Mouse (Mus musculus) layer of hippocampus, adult 11-12 months (tissue): ENCODE measurements around the gene Tfb2m.
A peak's percentile ranks its signal among the peaks of the same experiment; 100 is the strongest.

Experiments used
- DNase-seq: peaks from one replicate; pipeline ENCODE4 v3.0.0; 2022; ENCODE audit warnings: low spot score

The Tfb2m gene

GRCm38 (mm10) chr1:179556921-179557320 is 10.9 kb upstream of the Tfb2m start:
- no peak for DNase-seq

DNA sequence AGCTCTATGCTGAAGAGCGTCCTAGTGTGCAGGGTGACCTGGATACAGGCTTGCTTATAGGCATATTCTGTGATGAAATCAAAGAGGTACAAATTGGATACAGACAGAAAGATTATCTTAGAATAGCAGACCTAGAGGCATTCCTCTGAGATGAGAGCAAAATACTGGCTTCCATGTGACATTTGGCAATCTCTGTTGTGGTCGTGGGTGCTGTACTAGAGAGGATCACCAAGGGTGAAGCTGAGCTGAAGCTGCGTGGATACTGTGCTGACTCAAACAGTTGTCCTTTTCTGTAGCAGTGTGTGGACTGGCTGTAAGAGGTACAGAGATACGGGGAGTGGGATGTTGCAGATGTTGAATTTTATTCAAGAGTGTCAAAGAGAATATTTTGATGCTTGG is 7.9 kb upstream of the Tfb2m start:
- no peak for DNase-seq

GRCm38 (mm10) chr1:179553197-179553948 is 7.3 kb upstream of the Tfb2m start:
- DNase-seq: no peak

DNA sequence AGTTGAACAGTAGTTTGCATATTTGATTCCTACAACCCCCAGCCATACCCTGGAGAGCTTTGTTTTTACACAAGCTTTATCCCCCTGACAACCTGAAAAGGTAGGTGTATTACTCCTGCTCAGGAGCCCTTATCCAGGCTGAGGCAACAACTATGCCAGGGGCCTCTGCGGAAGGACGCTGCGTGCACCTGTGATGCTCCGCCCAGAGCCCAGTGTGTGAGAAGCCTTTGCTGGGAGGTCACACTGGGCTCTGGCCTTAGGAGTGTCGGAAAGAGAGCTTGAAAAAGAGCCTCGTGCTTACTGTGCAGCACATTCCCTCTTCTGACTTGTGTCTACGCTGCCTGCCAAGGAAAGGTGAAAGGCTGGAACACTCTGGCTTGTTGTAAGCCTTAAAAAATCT is 6.7 kb upstream of the Tfb2m start:
- DNase-seq: no peak

GRCm38 (mm10) chr1:179551921-179552320 is 5.9 kb upstream of the Tfb2m start:
- no peak for DNase-seq

DNA sequence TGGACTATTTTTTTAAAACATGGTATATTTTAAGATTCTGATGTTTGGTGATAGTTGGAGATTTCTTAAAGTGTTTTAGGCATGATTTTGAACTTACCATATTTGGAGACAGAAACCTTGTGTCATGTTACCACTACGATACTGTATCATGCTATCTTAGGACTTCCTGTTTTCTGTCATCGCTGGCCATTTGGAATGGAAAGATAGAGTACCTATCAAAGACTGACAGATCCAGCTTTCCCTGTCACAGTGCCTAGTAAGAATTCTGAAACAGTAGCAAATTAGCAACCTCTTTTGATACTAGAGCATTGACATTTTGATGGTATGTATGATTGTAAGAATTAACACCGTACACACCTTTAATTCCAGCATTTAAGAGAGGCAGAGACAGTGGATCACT is 5.3 kb upstream of the Tfb2m start:
- no peak for DNase-seq

DNA sequence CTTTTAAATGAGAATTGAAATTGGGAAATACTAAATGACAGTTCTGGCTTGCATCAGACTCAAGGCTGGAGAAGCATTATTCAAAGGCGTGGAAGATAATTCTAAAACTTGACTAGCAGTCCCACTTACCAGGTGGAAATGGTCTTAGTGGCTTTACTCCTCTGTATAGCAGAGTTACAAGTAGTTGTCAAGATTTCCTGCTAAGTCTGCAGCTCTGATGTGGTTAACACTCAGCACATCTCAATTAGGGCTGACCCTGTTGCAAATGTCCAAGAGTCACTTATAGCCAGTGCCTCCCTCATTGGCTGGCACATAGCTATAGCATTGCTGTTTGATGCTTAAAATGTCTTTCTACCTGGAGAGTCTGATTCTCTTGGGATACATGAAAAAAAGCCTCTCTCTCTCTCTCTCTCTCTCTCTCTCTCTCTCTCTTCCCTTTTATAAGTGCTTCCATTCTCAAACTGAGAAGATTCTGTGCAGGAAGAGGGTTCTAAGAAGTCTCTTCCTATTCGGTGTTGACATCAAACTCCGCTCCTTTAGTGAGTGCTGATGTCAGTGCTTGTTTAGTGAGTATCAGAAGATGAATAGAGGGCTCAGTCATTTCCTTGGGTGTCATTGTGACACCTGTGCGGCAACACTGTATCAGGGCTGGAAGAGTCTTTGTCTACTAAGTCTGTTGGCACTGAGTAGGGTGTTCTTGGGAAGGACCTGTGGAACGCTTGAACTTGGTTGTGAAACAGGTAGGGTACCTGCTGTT is 3.1 kb upstream of the Tfb2m start:
- no peak for DNase-seq

- no peak for DNase-seq
Measured at GRCm38 (mm10) chr1:179548220-179548619, 2.2 kb upstream of the Tfb2m start.

GRCm38 (mm10) chr1:179547176-179547575 is 1.1 kb upstream of the Tfb2m start:
- no peak for DNase-seq

GRCm38 (mm10) chr1:179546551-179546917 is 467 bp upstream of the Tfb2m start:
- DNase-seq: no peak

DNA sequence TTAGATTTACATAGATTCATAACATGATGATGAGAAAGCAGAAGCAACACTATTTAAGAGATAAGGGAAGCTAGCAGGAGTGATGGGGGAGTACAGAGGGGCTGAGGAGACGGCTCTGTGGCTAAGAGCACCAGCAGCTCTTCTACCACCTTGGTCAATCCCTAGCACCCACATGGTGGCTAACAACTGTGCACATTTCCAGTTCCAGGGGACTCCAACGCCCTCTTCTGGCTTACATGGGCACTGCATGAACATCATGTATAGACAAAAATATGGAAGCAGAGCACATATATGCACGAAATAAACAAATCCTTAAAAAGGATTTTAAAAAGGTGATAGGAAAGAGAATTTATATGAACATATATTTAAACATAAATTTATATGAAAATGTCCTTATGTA is 4.6 kb downstream of the Tfb2m start:
- DNase-seq: no peak

GRCm38 (mm10) chr1:179539887-179540286 is 6.2 kb downstream of the Tfb2m start:
- DNase-seq: no peak

DNA sequence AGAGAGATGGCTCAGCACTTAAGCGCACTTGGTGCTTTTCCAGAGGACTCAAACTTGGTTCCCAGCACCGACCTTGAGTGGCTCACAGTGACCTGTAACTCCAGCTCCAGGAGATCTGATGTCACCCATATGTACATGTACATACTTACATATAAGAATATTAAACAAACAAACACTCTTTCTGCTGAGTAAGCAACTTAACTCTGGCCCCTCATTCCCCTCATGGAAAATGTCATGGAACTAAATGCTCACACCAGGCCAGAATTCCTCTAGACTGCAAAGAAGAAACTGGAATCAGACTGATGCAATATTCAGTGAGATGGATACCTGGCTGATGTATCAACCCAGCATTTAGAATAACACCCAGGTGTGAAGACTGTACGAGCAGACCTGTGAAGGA is 7.0 kb downstream of the Tfb2m start:
- no peak for DNase-seq

GRCm38 (mm10) chr1:179519901-179520300 is 26.2 kb downstream of the Tfb2m start:
- DNase-seq: no peak

- peak; percentile 87 for DNase-seq
Measured at GRCm38 (mm10) chr1:179517713-179518465, 28.2 kb downstream of the Tfb2m start, which contains the start of gene Smyd3. Gene Smyd3 (minus strand): TSS chr1:179518041.

GRCm38 (mm10) chr1:179516941-179517712 is 28.9 kb downstream of the Tfb2m start:
- DNase-seq: no peak

DNA sequence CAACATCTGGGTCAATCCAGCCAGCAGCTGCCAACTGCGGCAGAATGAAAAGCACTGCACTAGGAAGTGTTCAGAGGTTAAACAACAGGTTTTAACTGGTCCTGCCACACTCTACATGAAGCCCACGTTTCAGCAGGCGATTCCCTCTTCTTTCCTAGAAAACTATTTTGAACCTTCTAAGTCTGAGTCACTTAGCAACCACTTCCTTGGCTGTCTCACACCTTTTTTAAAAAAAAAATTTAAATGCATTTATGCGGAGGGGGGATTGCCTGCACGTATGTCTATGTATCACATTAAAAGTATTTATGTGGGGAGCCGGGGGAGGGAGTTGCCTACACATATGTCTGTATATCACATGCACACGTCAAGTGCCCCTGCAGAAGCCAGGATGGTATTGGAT is 34.2 kb downstream of the Tfb2m start:
- DNase-seq: no peak

DNA sequence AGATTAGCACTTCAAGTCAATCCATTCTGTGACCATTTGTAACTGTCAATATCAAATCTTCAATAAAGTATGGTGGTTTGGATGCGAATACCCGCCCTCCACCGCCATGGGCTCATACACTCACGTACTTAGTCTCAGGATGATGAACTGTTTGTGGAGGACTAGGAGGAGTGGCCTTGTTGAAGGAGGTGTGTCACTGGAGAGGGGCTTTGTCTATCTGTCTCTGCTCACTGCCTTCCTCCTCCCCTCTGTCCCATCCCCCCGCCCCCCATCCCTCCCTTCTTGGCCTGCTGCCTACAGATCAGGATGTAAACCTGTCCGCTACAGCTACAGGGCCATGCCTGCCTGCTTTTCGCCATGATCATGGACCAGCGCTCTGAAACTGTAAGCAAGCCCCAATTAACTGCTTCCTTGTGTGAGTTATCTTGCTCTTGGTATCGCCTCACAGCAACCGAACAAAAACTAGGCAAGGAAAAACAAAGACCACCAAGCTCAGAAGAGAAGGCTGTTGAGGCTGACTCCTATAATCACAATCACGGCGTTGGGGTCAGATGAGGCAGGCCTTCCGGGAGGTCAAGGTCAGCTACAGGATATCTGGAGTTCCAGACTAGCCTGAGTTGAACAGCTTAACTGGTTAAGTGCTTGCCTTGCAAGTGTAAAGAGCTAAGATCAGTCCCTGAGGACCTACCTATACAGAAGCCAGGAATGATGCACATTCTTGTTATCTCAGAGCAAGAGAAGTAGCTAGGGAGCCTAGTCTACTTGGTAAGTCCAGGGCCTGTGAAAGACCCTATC is 35.3 kb downstream of the Tfb2m start:
- no peak for DNase-seq

GRCm38 (mm10) chr1:179506530-179507315 is 39.3 kb downstream of the Tfb2m start:
- no peak for DNase-seq

DNA sequence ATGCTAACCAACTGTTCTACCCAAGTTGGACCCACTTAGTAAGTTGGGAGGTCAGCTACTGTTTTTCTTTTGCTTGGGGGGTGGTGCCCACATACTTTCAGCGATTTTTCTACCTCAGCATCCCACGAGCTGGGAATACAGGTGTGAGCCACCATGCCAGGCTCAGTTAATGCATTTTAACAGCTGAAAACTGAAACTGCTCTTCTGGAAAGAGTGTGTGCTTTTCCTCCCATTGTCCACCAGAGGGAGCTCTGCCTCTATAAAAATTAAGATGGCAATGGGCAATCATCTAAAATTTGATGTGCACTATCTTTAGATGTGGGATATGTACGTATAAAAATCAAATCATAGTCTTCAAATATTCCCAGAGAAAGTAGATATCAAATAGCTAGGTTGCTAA is 43.5 kb downstream of the Tfb2m start:
- no peak for DNase-seq
